Mouse (Mus musculus): ENCODE measurements around the gene Vasp. TPM values are rescaled to one million over a fixed set of nuclear protein-coding genes. Genes with fewer than 3 reads are reported as not detected.

Gene Vasp
- polyA plus RNA-seq, 1 experiment = 189 TPM

- Histone ChIP-seq H3K27me3 (ENCODE audit: control insufficient read depth, insufficient read depth, insufficient read length) (no peaks in the 10 kb centered on the region), H3K4me2 (ENCODE audit: low read depth) (no peak overlapping the region), H3K79me2 (ENCODE audit: control insufficient read depth, insufficient read depth) (peaks cover 19% of the 10 kb centered on the region), H3ac (ENCODE audit: control insufficient read depth, insufficient read length) (no peak overlapping the region), H3K36me3 (ENCODE audit: control insufficient read depth, insufficient read depth) (no peaks in the 10 kb centered on the region), H3K4me3 (no peak overlapping the region)
- TF ChIP-seq SRF (IDR thresholded peaks at IDR 0.05; ENCODE audit: control insufficient read depth, insufficient read length, low read depth) = no peak
- no peak for TF ChIP-seq POLR2AphosphoS2 (IDR thresholded peaks at IDR 0.05; ENCODE audit: insufficient read length, low read depth)
- no peak for TF ChIP-seq USF1 (IDR thresholded peaks at IDR 0.05; ENCODE audit: low read depth)
These were observed 29.6 kb downstream of the Vasp start for GRCm38 (mm10) chr7:19242005-19242404.

- H3K79me2 ChIP-seq (ENCODE audit: control insufficient read depth, insufficient read depth) = peaks cover 26% of the 10 kb centered on the region
These were observed 30.6 kb downstream of the Vasp start for GRCm38 (mm10) chr7:19240905-19241463.

DNA sequence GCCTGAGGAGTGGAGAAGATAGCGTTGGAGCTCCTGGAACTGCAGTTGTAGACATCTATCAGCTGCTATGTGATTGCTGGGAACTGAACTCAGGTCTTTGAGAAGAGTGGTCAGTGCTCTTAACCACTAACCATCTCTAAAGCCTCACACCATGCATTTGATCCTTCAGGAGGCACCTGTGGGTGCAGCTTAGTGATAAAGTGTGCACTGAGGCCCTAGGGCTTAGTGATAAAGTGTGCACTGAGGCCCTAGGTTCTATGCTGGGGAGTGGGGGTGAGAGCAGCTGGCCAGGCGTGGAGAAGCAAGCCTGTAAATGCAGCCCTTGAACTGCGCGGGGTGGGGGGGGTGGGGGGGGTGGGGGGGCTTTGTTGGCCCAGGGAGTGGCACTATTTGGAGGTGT is 31.6 kb downstream of the Vasp start:
- Histone ChIP-seq H3K4me3 (no peak overlapping the region), H3K4me2 (ENCODE audit: low read depth) (peak overlapping the region; percentile 5), H3ac (ENCODE audit: control insufficient read depth, insufficient read length) (no peak overlapping the region), H3K79me2 (ENCODE audit: control insufficient read depth, insufficient read depth) (peaks cover 36% of the 10 kb centered on the region), H3K27me3 (ENCODE audit: control insufficient read depth, insufficient read depth, insufficient read length) (no peaks in the 10 kb centered on the region), H3K36me3 (ENCODE audit: control insufficient read depth, insufficient read depth) (no peaks in the 10 kb centered on the region)
- TF ChIP-seq SRF (IDR thresholded peaks at IDR 0.05; ENCODE audit: control insufficient read depth, insufficient read length, low read depth) (no peak), POLR2A (IDR thresholded peaks at IDR 0.05; ENCODE audit: insufficient read length, low read depth) (no peak)

More at GRCm38 (mm10) chr7:19240905-19241463, 30.6 kb downstream of the Vasp start:
- no peak overlapping the region for H3ac ChIP-seq (ENCODE audit: control insufficient read depth, insufficient read length)
- H3K4me2 ChIP-seq (ENCODE audit: low read depth) = no peak overlapping the region
- TF ChIP-seq MYOG (IDR thresholded peaks at IDR 0.05; ENCODE audit: control insufficient read depth in 1 of 3, insufficient read depth in 1 of 3, insufficient read length in 2 of 3, low read depth in 2 of 3) = peak in 1 of 3 experiments; percentile 63
- TF ChIP-seq POLR2A (IDR thresholded peaks at IDR 0.05; ENCODE audit: insufficient read length, low read depth) = no peak
- no peak for TF ChIP-seq POLR2AphosphoS2 (IDR thresholded peaks at IDR 0.05; ENCODE audit: insufficient read length, low read depth)
- no peak for TF ChIP-seq TCF12 (IDR thresholded peaks at IDR 0.05; ENCODE audit: insufficient read depth, poor library complexity, severe bottlenecking)
- TF ChIP-seq SRF (IDR thresholded peaks at IDR 0.05; ENCODE audit: control insufficient read depth, insufficient read length, low read depth) = no peak
- no peak for TF ChIP-seq E2F4 (IDR thresholded peaks at IDR 0.05; ENCODE audit: insufficient read depth)
- TF ChIP-seq TCF3 (IDR thresholded peaks at IDR 0.05; ENCODE audit: insufficient read length, low read depth) = peak; percentile 7
- TF ChIP-seq REST (IDR thresholded peaks at IDR 0.05; ENCODE audit: insufficient read depth, insufficient read length) = no peak
- TF ChIP-seq CEBPB (IDR thresholded peaks at IDR 0.05; ENCODE audit: insufficient read depth, poor library complexity, severe bottlenecking) = no peak
- TF ChIP-seq MAX (IDR thresholded peaks at IDR 0.05; ENCODE audit: low read depth) = no peak
- TF ChIP-seq MYOD1 (IDR thresholded peaks at IDR 0.05; ENCODE audit: control insufficient read depth in 1 of 3, insufficient read length in 2 of 3, low read depth in 2 of 3) = peak in 2 of 3 experiments; percentile 0 to 38
- no peak for TF ChIP-seq USF1 (IDR thresholded peaks at IDR 0.05; ENCODE audit: low read depth)
- no peak overlapping the region for H3K4me3 ChIP-seq
- no peaks in the 10 kb centered on the region for H3K27me3 ChIP-seq (ENCODE audit: control insufficient read depth, insufficient read depth, insufficient read length)
- no peaks in the 10 kb centered on the region for H3K36me3 ChIP-seq (ENCODE audit: control insufficient read depth, insufficient read depth)

- Histone ChIP-seq H3K27me3 (ENCODE audit: control insufficient read depth, insufficient read depth, insufficient read length) (no peaks in the 10 kb centered on the region), H3K79me2 (ENCODE audit: control insufficient read depth, insufficient read depth) (peaks cover 38% of the 10 kb centered on the region), H3K4me2 (ENCODE audit: low read depth) (no peak overlapping the region), H3K36me3 (ENCODE audit: control insufficient read depth, insufficient read depth) (no peaks in the 10 kb centered on the region), H3K4me3 (no peak overlapping the region), H3ac (ENCODE audit: control insufficient read depth, insufficient read length) (no peak overlapping the region)
- TF ChIP-seq SRF (IDR thresholded peaks at IDR 0.05; ENCODE audit: control insufficient read depth, insufficient read length, low read depth) = no peak
- no peak for TF ChIP-seq CEBPB (IDR thresholded peaks at IDR 0.05; ENCODE audit: insufficient read depth, poor library complexity, severe bottlenecking)
- TF ChIP-seq TCF3 (IDR thresholded peaks at IDR 0.05; ENCODE audit: insufficient read length, low read depth) = no peak
- no peak for TF ChIP-seq REST (IDR thresholded peaks at IDR 0.05; ENCODE audit: insufficient read depth, insufficient read length)
- TF ChIP-seq MYOG (IDR thresholded peaks at IDR 0.05; ENCODE audit: control insufficient read depth in 1 of 3, insufficient read depth in 1 of 3, insufficient read length in 2 of 3, low read depth in 2 of 3) = no peak
- TF ChIP-seq POLR2A (IDR thresholded peaks at IDR 0.05; ENCODE audit: insufficient read length, low read depth) = no peak
- TF ChIP-seq USF1 (IDR thresholded peaks at IDR 0.05; ENCODE audit: low read depth) = no peak
- TF ChIP-seq MAX (IDR thresholded peaks at IDR 0.05; ENCODE audit: low read depth) = no peak
- no peak for TF ChIP-seq MYOD1 (IDR thresholded peaks at IDR 0.05; ENCODE audit: control insufficient read depth in 1 of 3, insufficient read length in 2 of 3, low read depth in 2 of 3)
- TF ChIP-seq POLR2AphosphoS2 (IDR thresholded peaks at IDR 0.05; ENCODE audit: insufficient read length, low read depth) = no peak
- no peak for TF ChIP-seq E2F4 (IDR thresholded peaks at IDR 0.05; ENCODE audit: insufficient read depth)
- no peak for TF ChIP-seq TCF12 (IDR thresholded peaks at IDR 0.05; ENCODE audit: insufficient read depth, poor library complexity, severe bottlenecking)
These were observed 32.2 kb downstream of the Vasp start for GRCm38 (mm10) chr7:19239423-19239822.

GRCm38 (mm10) chr7:19238344-19238743 is 33.3 kb downstream of the Vasp start:
- Histone ChIP-seq H3K36me3 (ENCODE audit: control insufficient read depth, insufficient read depth) (no peaks in the 10 kb centered on the region), H3K4me2 (ENCODE audit: low read depth) (no peak overlapping the region), H3K27me3 (ENCODE audit: control insufficient read depth, insufficient read depth, insufficient read length) (no peaks in the 10 kb centered on the region), H3K79me2 (ENCODE audit: control insufficient read depth, insufficient read depth) (peaks cover 46% of the 10 kb centered on the region), H3K4me3 (no peak overlapping the region), H3ac (ENCODE audit: control insufficient read depth, insufficient read length) (no peak overlapping the region)
- no peak for TF ChIP-seq MYOD1 (IDR thresholded peaks at IDR 0.05; ENCODE audit: control insufficient read depth in 1 of 3, insufficient read length in 2 of 3, low read depth in 2 of 3)

All from myocyte (in vitro differentiated cells).